Mouse (Mus musculus): ENCODE results near the gene Tacr3. TPM values are rescaled to one million over a fixed set of nuclear protein-coding genes. Genes with fewer than 3 reads are reported as not detected.

The Tacr3 gene
- total RNA-seq (2021): not detected
- long read RNA-seq, experiment 1: 0 reads
- long read RNA-seq, experiment 2: 0 reads

GRCm38 (mm10) chr3:134828875-134829530 lies at the start of gene Tacr3:
TSS of gene Tacr3 (plus strand) at chr3:134829007.
- no peak for DNase-seq (ENCODE audit: low spot score in 2 of 2)

DNA sequence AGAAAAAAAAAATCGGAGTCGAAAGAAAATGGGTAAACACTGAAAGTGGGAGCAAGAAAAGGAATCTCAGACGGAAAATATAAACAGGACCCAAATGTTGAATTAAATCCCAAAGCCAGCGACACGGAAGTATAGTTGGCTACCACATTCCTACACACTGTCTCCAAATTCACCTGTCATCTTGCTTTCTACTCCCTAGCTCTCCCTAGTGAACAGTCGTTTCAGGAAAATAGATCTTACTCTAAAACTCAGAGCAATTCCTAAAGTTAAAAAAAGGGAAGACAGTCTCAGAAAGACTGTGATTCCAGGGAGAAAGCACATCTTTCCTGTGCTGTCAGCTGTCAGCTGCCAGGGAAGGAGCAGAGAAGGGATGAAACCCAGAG lies 324 bp upstream of the Tacr3 start:
- DNase-seq (ENCODE audit: low spot score in 2 of 2): no peak

GRCm38 (mm10) chr3:134829531-134829921 lies 719 bp downstream of the Tacr3 start:
- no peak for DNase-seq (ENCODE audit: low spot score in 2 of 2)

DNA sequence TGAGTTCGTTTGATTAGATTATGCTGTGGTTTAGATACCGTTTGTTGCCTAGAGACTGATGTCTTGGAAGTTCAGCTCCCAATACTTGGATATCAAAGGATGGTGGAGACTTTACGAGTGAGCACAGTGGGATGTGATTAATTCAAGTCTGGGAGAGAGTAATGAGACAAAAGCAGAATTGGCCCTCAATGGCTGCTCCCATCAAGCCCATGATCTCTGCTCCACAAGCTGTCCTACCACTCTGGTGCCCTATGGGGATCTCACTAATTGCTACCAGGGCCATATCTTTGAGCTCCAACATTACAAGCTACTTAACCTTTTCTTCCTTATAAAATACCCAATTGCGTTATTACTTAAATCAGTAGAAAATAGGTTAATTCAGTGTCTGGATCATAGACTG lies 22.5 kb downstream of the Tacr3 start:
- DNase-seq (ENCODE audit: low spot score in 2 of 2): no peak

GRCm38 (mm10) chr3:134877701-134878100 lies 48.9 kb downstream of the Tacr3 start:
- no peak for DNase-seq (ENCODE audit: low spot score in 2 of 2)

DNA sequence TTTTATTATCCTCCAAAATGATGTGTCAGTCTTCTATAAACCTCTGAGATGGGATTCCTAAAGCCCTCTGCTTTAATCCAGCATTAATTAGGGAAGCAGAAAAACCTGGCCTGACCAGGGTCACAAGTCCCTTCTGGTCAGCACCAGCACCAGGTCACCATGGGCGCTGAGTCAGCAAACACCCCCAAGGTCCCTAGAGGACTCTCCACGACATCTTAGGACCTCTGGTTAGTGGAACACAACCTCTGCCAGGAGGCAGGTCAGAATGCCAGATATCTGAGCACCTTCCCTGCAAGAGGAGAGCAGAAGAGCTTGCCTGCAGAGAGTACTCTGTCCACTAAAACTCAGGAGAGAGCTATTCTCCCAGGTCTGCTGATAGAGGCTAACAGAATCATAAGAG lies 67.0 kb downstream of the Tacr3 start:
- DNase-seq (ENCODE audit: low spot score in 2 of 2): no peak

- DNase-seq (ENCODE audit: low spot score in 2 of 2): no peak
Observed at GRCm38 (mm10) chr3:134908890-134909289, 80.1 kb downstream of the Tacr3 start.

- no peak for DNase-seq (ENCODE audit: low spot score in 2 of 2)
Observed at GRCm38 (mm10) chr3:134934703-134935102, 105.9 kb downstream of the Tacr3 start.

GRCm38 (mm10) chr3:134935461-134935860 lies 106.7 kb downstream of the Tacr3 start:
- DNase-seq (ENCODE audit: low spot score in 2 of 2): no peak

GRCm38 (mm10) chr3:134963461-134963860 lies 134.7 kb downstream of the Tacr3 start:
- DNase-seq (ENCODE audit: low spot score in 2 of 2): no peak

DNA sequence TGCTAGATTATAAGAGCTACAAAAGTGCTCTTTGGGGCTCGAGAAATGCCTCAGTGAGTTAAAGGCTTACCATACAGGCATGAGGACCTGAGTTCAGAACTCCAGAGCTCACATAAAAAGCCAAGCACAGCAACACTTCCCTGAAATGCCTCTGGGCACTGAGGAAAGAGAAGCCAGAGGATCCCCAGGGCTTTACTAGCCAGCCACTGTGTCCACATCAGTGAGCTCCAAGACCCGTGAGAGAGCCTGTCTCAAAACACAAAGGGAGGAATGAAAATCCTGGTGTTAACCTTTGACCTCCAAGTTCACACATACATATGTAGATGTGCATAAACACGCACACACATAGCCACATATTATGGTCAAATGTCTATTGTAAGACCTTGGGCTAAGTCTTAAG lies 150.1 kb downstream of the Tacr3 start:
- no peak for DNase-seq (ENCODE audit: low spot score in 2 of 2)

DNA sequence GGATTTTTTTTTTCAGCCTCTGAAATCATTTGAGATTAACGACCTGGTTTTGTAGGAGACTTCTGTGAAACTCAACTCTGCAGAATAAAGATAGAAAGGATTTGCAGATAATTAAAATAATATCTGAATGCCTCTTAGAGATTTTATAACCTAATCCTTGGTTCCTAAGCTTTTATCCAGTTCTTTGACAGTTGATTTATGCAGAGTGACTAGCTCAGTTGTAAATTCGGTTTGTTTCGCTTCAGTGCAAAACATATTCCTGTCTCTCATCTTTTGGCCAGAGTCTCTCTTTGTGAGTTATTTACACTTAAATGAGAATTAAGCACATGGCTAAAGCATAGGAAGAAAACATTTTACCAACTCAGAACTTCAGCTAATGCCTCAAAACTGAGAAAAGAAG lies 151.3 kb downstream of the Tacr3 start:
- no peak for DNase-seq (ENCODE audit: low spot score in 2 of 2)

All from adrenal gland, adult 18-20 months (tissue).